Mouse (Mus musculus) kidney, postnatal 25 days (tissue): ENCODE measurements around the gene Grin2a.
"Not testable (repeated sequence)": the region's sequence is repeated elsewhere in the genome, so short reads cannot be mapped to it uniquely, and the experiment has no call there.

Experiments
- DNase-seq, 2 experiments: peaks; one replicate each; pipeline ENCODE4 v3.0.0; 2021; ENCODE audit warnings: mixed read lengths in 2 of 2

Grin2a gene

DNA sequence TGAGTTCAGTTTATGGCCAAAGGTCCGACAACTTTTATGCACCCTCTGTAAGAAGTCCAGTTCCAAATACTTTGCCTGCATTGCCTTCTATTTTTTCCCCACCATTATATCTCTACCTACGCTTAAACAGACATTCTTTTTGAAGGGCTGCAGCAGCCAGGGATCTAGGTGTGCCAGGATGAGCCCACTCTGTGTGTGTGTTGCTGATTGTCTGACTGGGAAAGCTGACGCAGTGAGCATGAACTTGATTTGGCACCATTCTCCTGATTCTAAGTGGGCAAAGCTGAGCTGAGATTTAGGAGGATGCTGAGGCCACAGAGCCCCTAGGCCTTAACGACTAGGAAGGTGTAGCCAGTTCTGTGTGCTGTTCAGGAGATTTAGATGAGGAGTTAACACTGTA is 378.6 kb downstream of the Grin2a start:
- DNase-seq: no peak

DNA sequence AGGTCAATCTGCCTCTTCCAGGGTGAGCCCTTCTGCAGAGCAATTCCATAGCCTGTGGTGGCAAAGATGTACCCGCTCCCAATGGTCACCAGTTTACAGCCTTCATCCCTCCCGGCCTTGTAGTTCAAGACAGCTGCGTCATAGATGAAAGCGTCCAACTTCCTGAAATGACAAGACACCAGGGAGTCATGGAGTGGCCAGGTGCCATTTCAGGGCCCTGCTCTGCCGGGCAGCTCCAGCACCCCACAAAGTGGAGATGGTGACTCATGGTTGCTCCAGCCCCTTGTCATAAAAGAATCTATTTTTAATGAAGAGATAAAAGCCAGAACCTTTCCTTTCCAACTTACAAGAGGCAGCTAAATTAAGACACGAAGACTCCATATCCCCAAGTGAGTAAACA is 382.8 kb downstream of the Grin2a start:
- not testable (repeated sequence) for DNase-seq

DNA sequence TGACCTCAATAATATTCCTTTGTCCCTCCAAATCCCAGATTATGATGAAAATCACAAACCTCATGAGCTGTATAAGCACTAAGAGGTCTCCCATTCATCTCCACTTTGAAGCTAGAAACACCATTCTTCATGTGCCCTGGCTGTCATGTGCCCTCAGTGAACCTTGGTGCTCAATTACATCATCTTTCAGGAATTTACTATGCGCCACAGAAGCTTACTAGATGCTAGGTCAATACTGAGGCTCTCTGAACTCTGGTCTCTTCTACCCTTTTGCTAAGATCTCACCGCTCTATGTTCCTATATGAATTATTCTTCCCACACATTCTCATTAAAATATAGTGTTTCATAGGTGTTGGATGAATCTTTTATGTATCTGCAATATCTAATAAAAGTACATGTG is 387.9 kb downstream of the Grin2a start:
- DNase-seq: no peak

DNA sequence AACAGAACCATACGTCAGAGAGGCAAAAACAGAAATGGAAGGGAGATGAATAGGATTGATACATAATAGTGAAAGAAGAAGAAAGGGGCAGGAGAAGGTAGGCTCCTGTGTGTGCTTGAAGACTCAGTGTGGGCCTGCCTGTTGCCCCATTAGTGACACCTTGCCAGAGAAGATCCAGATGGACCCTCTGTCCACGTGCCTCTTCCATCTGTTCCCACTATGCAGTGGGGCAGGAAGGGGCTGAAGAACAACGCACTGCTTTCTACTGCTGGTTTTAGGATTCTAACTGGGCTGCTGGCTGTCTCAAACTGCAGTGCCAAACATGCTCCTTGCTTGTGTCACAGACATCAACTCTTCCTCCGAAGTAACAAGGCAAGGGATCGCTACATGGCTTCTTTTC is 391.4 kb downstream of the Grin2a start:
- DNase-seq: no peak

DNA sequence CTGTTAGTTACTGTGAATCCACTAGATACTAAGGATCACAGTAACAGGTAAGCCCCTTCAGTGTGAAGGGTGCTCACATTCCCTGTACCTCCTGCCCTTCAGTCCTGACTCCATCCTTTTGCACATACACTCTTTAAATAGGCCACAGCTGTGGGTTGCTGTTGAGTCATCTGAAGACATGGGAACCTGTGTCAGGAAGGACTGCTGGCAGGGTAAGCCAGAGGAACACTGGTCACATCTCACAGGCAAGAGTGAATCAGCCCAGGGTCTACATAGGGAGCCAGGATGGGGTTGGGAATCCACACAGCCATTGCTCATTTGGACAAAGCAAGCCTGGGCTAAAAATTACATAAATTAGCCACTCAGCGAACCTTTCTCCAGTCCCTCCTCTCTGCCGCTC is 392.8 kb downstream of the Grin2a start:
- DNase-seq: no peak

DNA sequence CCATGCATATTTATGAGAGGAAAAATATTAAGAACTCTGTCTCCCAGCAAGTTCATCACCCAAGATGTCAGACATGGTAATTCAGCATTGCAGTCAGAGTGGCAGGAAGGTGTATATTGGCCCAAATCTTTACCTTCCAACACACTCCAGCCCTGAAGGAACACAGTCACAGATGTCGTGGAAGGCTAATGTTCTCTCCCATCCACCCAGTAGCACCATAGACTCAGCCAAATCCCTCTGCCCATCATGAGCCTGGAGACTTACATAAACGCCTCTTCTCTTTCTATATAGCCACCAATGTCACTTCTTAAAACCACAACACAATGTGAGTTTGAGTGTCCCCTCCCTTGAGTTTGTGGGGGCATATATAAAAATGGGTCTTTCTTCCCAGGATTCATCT is 406.2 kb downstream of the Grin2a start:
- DNase-seq: no peak

DNA sequence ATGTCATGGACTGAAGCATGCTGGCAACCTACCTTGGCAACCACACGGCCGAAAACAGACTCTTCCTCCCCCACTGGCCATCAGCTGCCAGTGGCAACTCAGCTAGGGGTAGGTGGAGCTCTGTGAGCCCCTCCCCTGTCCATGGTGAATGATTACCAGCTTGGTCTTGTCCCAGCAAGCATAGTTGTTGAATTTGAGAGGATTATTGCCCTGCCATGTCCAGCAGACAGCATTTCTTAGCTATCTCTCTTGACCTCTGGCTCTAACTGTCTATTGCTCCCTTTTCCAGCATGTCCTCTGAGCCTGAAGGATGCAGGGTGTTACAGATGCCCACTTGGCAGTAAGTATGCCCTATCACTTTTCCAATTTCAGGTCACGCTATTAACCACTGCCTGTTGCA is 406.9 kb downstream of the Grin2a start:
- DNase-seq: no peak

DNA sequence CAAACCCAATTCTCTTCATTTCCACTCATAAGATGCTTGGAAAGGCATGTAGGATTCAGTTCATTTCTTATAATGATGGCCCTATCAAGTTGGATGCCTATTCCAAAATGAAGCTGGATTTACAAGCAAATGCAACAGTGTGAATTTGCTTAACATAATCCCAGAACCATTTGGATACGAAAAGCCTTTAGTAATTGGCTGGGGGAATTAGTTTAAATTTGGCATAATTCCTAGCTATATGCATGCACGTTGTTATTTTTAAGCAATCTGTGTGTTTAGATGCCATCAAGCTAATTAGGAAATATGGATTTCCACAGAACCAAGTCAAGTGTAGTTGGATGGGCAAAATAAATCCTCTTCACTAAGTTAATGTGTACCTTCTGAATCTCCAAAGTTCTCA is 411.4 kb downstream of the Grin2a start:
- no peak for DNase-seq

DNA sequence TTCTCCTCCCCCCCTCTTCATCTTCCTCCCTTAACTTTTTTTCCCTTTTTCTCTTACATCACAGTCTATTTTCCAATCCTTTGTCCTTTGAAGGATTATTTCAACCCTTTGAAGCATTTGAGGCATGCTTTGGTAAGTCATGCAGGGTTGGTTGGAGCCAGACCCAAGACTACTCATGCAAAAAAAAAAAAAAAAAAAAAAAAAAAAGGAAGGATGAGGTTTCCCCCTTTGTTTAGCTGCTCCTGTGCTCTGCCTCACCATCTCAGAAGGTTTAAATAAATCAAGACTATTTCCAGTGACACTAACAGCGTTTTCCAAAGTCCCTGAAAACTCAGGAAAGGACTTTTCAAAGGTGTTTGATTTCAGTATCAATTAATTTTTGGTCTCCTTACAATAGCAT is 423.6 kb downstream of the Grin2a start:
- no peak for DNase-seq

DNA sequence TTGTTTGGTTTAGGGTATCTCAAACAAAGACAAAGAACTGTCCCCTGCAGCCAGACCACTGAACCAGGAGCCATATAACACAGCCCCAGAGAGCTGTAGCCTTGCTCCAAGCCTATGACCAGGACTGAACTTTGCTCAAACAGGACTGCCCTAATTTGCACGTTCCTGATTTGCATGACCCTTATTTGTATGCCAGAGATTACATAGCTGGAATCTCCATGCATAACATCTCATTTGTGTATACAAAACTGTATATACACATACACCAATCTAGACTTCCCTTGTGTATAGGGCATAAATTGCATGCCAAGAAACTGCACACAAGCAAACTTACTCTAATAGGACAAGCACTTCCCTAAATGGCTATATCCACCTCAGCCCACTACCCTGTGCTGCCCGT is 428.1 kb downstream of the Grin2a start:
- no peak for DNase-seq

DNA sequence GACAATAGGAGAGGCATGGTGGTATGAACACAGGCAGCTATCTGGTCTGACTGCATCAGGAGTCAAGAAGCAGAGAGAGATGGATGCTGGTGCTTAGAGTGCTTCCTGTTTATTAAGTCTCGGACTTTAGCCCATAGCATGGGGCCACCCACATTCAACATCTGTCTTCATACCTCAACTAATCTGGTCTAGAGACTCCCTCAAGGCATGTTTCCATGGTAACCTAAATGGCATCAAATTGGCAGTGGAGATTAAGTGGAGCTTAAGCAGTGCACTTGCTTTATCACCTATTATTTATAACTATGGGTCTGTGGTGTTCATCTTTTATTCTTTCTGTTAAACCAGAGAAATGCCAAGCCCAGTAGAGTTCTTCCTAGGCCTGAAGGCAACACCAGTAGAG is 433.5 kb downstream of the Grin2a start:
- no peak for DNase-seq

DNA sequence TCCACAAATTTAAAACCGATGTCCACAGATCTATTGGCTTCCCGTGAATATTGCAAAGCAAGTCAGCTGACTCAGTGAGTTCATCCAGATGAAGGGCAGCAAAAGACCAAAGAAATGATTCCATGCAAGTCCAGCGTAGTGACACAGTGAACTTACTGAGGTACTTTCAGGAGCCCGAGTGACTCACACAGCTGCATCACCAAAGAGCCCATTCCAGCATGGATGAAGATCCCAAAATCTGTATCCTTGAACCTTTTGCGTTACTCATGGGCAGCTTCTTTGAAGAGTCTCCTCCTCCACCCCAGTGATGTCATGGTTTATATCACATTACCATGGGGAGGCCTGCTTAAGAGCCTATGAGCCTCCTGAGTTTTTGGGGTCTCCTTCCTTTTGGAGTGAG is 460.2 kb downstream of the Grin2a start:
- DNase-seq: no peak

DNA sequence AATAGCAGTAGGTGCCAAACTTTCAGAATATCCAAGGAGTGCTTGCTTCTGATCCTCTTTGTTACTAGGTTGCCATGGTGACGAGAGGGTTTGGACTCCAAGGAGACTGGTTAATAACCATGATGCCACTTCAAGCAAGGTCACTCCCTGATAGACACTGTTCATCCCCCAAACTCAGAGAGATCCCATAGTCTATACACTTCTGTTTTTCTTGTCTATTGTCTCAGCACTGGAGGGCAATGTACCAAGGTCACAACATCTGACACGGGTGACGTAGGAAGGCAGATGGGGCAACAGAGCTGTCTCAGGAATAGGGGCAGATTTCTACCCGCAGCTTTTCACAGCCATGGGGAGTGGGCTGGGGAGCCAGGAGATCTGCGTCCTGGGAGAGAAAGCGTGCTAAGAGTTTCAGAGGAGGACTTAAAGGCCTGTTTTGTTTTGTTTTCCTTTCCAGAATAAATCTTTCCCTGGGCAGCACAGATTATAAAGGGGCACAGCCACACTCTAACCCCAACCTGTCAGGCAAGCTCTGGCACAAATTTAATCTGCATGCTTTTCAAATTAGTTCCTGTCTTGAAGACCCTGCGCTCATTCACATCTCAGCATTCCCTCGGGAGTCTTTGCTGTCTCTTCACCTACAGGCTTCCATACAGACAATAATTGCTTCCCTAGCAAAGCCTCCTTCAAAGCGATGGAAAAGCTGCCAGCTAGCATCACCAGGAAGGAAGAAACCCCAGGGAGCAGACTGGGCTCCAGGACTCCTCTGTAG is 461.6 kb downstream of the Grin2a start:
- DNase-seq: no peak

DNA sequence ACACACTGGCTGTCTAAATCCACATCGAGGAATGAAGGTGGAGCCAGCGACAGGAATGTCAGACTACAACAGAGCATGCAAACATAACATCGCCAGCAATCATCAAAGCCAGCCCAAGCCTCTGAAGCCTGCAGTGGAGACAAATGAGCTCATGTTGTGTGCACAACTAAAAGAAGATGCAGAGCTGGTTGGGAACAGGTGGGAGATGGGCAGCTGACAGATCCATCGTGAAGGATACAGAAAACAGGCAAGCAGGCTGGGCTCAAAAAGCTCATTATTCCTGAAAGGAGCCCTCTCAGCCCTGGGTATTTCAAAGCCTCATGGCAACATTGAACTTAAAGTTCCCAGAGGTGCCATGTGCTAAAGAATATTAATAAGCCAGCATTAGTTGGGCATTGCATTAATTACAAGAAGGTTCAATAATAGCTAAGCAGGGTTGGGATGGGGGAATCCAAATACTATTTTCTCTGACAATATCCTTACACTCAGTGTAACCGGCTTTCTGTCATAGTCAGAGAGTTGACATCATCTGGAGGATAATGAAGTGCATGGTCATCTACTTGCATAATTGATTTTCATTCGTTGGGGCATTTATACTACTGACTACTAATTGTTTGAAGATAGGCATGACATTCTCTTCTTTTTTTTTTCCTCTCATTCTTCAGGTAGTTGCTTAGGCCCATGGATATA is 462.4 kb downstream of the Grin2a start:
- no peak for DNase-seq

DNA sequence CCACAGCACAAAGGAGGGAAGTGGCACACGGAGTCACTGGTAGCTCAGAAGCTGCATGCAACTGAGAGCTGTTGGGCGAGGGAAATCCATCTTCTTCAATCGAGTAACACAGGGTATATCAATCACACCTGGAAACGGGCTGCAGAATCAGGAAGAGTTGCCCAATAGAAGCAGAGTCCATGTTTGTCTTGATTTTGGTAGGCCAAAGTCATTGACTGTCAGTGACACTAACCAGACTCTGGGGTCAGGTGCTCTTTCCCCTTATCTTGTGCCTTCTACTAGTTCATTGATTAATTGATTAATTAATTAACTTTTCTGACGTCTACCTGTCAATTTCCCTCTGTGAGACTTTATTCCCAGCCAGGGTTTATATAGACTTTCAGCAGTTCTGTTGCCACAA is 468.1 kb downstream of the Grin2a start:
- DNase-seq: no peak

DNA sequence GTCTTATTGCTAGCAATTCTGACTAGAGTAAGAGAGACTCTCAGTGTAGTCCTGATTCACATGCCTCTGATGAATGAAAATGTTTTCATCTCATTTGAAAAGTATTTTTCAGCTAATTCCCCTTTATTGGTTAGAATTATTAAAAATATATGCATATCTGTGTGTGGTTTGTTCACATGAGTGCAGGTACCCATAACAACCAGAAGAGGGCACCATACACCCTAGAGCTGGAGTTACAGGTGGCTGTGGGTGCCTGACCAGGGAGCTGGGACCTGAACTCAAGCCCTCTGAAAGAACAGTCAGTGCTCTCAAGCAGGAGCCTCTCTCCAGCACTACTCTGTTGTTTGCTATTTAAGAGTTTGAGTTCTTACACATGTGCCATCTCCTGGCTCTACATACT is 472.0 kb downstream of the Grin2a start:
- no peak for DNase-seq
